Mouse (Mus musculus) adrenal gland, postnatal 14 days (tissue): Measurements from ENCODE around the gene Klf1. TPM values are rescaled to one million over a fixed set of nuclear protein-coding genes. Genes with fewer than 3 reads are reported as not detected.
"Not testable (repeated sequence)": the region's sequence is repeated elsewhere in the genome, so short reads cannot be mapped to it uniquely, and the experiment has no call there.

Experiments used
- DNase-seq: peaks from one replicate; pipeline ENCODE4 v3.0.0; 2021; ENCODE audit warnings: mixed read lengths
- total RNA-seq: library from RNA; stranded (reverse); gene quantifications from 2 replicates; pipeline ENCODE4 v1.2.3, GENCODE M21; 2021

The Klf1 gene
- total RNA-seq, 1 experiment from 2014 or later = 5.1 TPM

DNA sequence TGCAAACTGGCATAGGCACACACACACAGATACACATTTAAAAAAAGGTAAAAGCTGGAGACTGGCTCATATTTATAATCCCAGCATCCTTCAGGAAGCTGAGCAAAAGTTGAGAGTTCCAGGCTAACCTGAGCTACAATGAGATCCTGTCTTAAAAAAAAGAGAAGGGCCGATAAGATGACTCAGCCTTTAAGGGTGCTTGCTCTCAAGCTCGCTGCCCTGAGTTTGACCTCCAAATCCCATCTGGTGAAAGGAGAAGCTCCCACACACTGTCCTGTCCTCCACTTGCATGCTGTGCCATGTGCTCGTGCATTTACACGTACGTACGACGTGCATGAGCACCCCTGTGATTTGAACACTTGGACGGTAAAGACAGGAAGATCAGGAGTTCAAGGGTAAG is 5.8 kb downstream of the Klf1 start:
- DNase-seq = no peak

DNA sequence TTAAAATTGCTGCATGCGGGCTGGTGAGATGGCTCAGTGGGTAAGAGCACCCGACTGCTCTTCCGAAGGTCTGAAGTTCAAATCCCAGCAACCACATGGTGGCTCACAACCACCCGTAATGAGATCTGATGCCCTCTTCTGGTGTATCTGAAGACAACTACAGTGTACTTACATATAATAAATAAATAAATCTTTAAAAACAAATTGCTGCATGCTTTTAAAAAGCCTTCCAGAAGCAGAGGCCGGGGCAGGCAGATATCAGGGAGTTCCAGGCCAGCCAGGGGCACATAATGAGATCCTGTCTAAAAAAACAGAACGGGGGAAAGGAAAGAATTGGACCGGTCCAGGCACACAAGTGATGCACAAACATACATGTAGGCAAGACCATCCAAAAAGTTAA is 6.3 kb downstream of the Klf1 start:
- DNase-seq = not testable (repeated sequence)

DNA sequence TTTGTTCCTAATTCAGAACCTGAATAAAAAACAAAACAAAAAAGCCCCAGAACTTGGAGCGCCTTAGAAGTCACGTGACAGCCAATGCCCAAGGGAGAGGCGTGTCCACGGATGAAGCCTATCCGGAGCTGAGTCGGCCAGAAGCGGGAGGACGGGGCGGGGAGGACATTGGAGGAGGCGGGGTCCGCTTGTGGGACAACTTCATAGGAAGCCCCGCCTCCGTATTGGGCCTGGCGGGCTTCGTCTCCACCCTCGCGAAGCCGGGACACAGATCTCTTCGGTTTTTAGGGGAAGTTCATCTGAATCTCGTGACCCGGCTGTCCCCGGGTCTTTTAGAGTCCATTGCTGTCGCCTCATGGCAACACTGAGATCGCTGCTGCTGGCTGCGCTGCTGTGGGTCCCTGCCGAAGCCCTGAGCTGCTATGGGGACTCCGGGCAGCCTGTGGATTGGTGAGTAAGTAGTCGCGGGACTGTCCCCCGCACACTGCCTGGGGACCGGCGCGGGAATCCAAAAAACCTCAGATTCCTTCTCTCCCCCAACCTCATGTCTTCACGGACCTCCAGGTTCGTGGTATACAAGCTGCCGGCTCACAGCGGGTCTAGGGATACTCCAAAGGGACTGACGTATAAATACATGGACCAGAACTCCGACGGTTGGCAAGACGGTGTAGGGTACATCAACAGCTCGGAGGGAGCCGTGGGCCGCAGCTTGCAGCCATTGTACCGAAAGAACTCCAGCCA is 6.9 kb downstream of the Klf1 start, which contains the start of gene Dnase2a:
Gene Dnase2a (plus strand): TSS at position 140 of the 741 bp plus-strand sequence.
- peak; percentile 98 for DNase-seq

DNA sequence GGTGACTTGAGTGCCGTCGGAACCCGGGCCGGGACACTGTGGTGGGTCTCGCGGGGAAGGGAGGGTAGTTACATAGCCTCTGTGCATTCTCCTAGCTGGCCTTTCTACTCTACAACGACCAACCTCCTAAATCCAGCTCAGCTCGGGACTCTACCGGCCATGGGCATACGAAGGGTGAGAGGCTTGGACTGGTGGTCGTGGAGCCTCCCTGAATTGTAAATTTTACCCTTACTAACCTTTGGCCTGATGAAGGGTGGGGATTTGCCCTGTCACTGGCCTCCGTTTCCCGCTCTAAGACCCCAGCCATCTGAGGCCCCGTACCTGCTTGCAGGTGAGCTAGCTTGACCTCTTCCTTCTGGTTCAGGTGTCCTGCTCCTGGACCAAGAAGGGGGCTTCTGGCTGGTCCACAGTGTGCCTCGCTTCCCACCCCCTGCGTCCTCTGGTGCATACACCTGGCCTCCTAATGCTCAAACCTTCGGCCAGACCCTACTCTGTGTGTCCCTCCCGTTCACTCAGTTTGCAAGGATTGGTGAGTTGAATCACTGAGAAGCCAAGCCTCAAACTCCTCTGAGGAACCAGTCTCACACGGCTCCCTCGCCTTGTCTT is 7.5 kb downstream of the Klf1 start:
- DNase-seq = no peak

GRCm38 (mm10) chr8:84909949-84910348 is 8.2 kb downstream of the Klf1 start:
- DNase-seq = no peak

GRCm38 (mm10) chr8:84910551-84910950 is 8.8 kb downstream of the Klf1 start:
- DNase-seq = no peak

- no peak for DNase-seq
These were observed 10.1 kb downstream of the Klf1 start for GRCm38 (mm10) chr8:84911854-84912253.

GRCm38 (mm10) chr8:84912391-84912790 is 10.7 kb downstream of the Klf1 start:
- no peak for DNase-seq

- peak; percentile 80 for DNase-seq
These were observed 11.3 kb downstream of the Klf1 start for GRCm38 (mm10) chr8:84912895-84913501.

DNA sequence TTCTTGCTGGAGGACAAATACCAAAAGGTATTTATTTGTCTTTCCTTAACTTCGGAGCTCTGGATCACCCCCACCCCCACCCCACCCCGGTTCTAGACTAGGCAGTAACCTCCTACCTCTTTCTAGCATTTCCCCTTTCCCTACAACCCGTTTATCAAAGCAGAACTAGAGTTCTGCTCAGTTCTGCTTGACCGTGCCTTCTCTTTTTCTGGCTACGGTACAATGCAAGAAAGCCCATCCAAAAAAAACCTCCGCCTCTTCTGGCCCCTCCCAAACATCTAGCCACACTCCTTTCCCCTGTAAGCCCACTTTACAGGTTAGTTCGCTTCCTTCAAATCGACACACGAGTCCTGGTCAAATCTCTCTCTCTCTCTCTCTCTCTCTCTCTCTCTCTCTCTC is 11.8 kb downstream of the Klf1 start:
- no peak for DNase-seq

DNA sequence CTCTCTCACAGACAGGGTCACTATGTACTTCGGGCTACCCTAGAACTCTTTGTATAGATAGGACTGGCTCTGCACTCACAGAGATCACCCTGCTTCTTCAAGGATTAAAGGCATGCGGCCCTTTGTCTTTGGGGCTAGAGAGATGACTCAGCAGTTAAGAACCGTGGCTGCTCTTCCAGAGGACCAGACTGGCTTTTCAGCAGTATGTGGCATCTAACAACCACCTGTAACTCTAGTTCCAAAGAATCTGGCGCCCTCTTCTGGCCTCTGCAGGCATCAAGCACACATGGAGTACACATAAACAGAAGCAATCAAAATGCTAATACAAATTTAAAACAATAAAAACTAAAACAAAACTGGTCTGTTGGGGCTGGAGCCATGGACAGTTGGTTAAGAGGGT is 12.2 kb downstream of the Klf1 start:
- DNase-seq = peak; percentile 43

GRCm38 (mm10) chr8:84915269-84915668 is 13.5 kb downstream of the Klf1 start:
- DNase-seq = no peak

GRCm38 (mm10) chr8:84917781-84918180 is 16.1 kb downstream of the Klf1 start:
- no peak for DNase-seq

- DNase-seq = no peak
These were observed 16.9 kb downstream of the Klf1 start for GRCm38 (mm10) chr8:84918646-84919045.

DNA sequence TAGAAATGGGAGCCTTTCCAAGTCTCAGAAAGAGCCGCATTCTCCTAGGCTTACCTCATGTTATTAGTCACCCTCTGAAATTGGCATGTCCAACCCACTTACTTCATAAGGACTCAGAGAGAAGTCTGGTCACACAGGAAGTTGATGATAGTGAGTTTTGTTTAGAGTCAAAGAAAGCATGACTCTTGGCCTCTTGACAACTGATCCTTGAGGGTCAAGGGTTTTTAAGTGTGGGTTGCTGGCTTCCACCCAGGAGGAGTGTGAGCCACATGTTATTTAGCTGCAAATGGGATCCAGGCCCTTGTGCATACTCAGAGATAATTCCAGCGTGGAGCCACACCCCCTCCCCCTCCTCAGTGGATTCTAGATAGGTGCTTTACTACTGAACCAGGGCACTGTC is 19.9 kb downstream of the Klf1 start:
- no peak for DNase-seq

- no peak for DNase-seq
These were observed 23.8 kb downstream of the Klf1 start for GRCm38 (mm10) chr8:84925557-84925956.

- DNase-seq = no peak
These were observed 25.8 kb downstream of the Klf1 start for GRCm38 (mm10) chr8:84927513-84927912.

- DNase-seq = peak; percentile 81
These were observed 27.0 kb downstream of the Klf1 start for GRCm38 (mm10) chr8:84928456-84929306.

- no peak for DNase-seq
These were observed 28.9 kb downstream of the Klf1 start for GRCm38 (mm10) chr8:84930582-84930981.

- no peak for DNase-seq
These were observed 32.2 kb downstream of the Klf1 start for GRCm38 (mm10) chr8:84933767-84934559.

GRCm38 (mm10) chr8:84934860-84935259 is 33.1 kb downstream of the Klf1 start:
- peak; percentile 43 for DNase-seq

- no peak for DNase-seq
These were observed 33.8 kb downstream of the Klf1 start for GRCm38 (mm10) chr8:84935489-84935888.
